Mouse (Mus musculus) liver, postnatal 0 days (tissue): ENCODE data around the gene Camta2. TPM values are rescaled to one million over a fixed set of nuclear protein-coding genes. Genes with fewer than 3 reads are reported as not detected.
A peak's percentile ranks its signal among the peaks of the same experiment; 100 is the strongest.

Source experiments
- ATAC-seq: fragments of 200-750 bp; cut with Nextera tagmentation; 2 replicates; pipeline ENCODE4 v1.8.0; 2017; ENCODE audit warnings: mild to moderate bottlenecking, moderate library complexity
- DNase-seq: peaks from one replicate; pipeline ENCODE4 v3.0.0-alpha.2; 2016
- H3K27ac ChIP-seq: fragments of 300-500 bp; sonication (generic); 2 replicates; pipeline ENCODE4 v1.5.1; 2014; ENCODE audit warnings: antibody characterized with exemption, moderate library complexity, mild to moderate bottlenecking, low read depth
- H3K27me3 ChIP-seq: fragments of 300-500 bp; sonication (generic); 2 replicates; pipeline ENCODE4 v1.6.1; 2014; ENCODE audit warnings: low read length, control low read depth, mixed read lengths; ENCODE audit not compliant: insufficient read depth
- H3K36me3 ChIP-seq: fragments of 300-500 bp; sonication (generic); replicated peaks from 2 replicates; pipeline ENCODE4 v1.6.1; 2014; ENCODE audit warnings: mild to moderate bottlenecking, control low read depth, low read length, moderate library complexity, mixed read lengths; ENCODE audit not compliant: insufficient read depth
- H3K4me1 ChIP-seq: fragments of 300-500 bp; sonication (generic); 2 replicates; pipeline ENCODE4 v1.6.1; 2014; ENCODE audit warnings: antibody characterized with exemption, mild to moderate bottlenecking, control low read depth; ENCODE audit not compliant: insufficient read depth
- H3K4me2 ChIP-seq: fragments of 300-500 bp; sonication (generic); 2 replicates; pipeline ENCODE4 v1.6.1; 2014; ENCODE audit warnings: low read depth, mild to moderate bottlenecking, low read length, moderate library complexity, mixed read lengths
- H3K4me3 ChIP-seq: fragments of 300-500 bp; sonication (generic); 2 replicates; pipeline ENCODE4 v1.5.1; 2014; ENCODE audit warnings: low read depth, low read length
- H3K9ac ChIP-seq: fragments of 300-500 bp; sonication (generic); replicated peaks from 2 replicates; pipeline ENCODE4 v1.6.1; 2014; ENCODE audit warnings: mild to moderate bottlenecking, moderate library complexity
- H3K9me3 ChIP-seq: fragments of 300-500 bp; sonication (generic); 2 replicates; pipeline ENCODE4 v1.6.1; 2016; ENCODE audit warnings: mild to moderate bottlenecking, control low read depth, low read length, mixed read lengths
- CTCF ChIP-seq: sonication (generic); IDR thresholded peaks from 2 replicates; pipeline ENCODE4 v1.5.1; 2016; ENCODE audit warnings: antibody characterized with exemption, low read depth
- EP300 ChIP-seq: IDR thresholded peaks from 2 replicates; pipeline ENCODE4 v1.6.1; 2016; ENCODE audit warnings: antibody characterized with exemption, low read depth, mild to moderate bottlenecking
- WGBS: fragments of 180-500 bp; shearing (Covaris S2); extraction: QIAGEN DNeasy Blood & Tissue Kit; methylation state at CpG from one replicate; pipeline ENCODE4 v1.1.7; 2014; ENCODE audit not compliant: insufficient replicate concordance; 5-methylcytosine and 5-hydroxymethylcytosine counted together
- polyA plus RNA-seq: library from polyadenylated mRNA; unstranded; fragments of >200 nt; fragmentation: Nextera tagmentation; extraction: Ambion mirVana; gene quantifications from 2 replicates; pipeline ENCODE4 v1.2.1, GENCODE M21; 2015

Camta2 gene
- polyA plus RNA-seq, 1 experiment from 2014 or later, result 3.4 TPM

- no peak overlapping the region for H3K4me2 ChIP-seq
- WGBS, result 89% methylated on average over 8 of the region's 8 CpGs
- TF ChIP-seq CTCF, result no peak
- no peak for TF ChIP-seq EP300
Measured at GRCm38 (mm10) chr11:70644564-70645103, 43.3 kb downstream of the Camta2 start.

GRCm38 (mm10) chr11:70643051-70643450 lies 44.9 kb downstream of the Camta2 start:
- no peak for TF ChIP-seq EP300
- TF ChIP-seq CTCF, result no peak
- no peak overlapping the region for H3K27ac ChIP-seq
- H3K9ac ChIP-seq, result no peak overlapping the region
- H3K9me3 ChIP-seq, result no peaks in the 10 kb centered on the region
- no peaks in the 10 kb centered on the region for H3K27me3 ChIP-seq
- no peak for DNase-seq
- no peak overlapping the region for H3K4me2 ChIP-seq
- H3K36me3 ChIP-seq, result peaks cover 17% of the 10 kb centered on the region
- no peak for ATAC-seq
- H3K4me1 ChIP-seq, result peaks cover 35% of the 10 kb centered on the region
- H3K4me3 ChIP-seq, result no peak overlapping the region
- WGBS, result 86% methylated on average over 6 of the region's 6 CpGs

More at GRCm38 (mm10) chr11:70644564-70645103, 43.3 kb downstream of the Camta2 start:
- Histone ChIP-seq H3K27me3 (no peaks in the 10 kb centered on the region), H3K9ac (no peak overlapping the region), H3K4me1 (peaks cover 34% of the 10 kb centered on the region), H3K4me3 (no peak overlapping the region), H3K27ac (no peak overlapping the region), H3K36me3 (peaks cover 24% of the 10 kb centered on the region), H3K9me3 (no peaks in the 10 kb centered on the region)
- DNase-seq, result no peak
- no peak for ATAC-seq

GRCm38 (mm10) chr11:70641241-70641640 lies 46.7 kb downstream of the Camta2 start:
- Histone ChIP-seq H3K4me1 (peaks cover 32% of the 10 kb centered on the region), H3K36me3 (peaks cover 17% of the 10 kb centered on the region), H3K4me3 (no peak overlapping the region), H3K9ac (no peak overlapping the region), H3K4me2 (no peak overlapping the region), H3K27me3 (no peaks in the 10 kb centered on the region), H3K9me3 (no peaks in the 10 kb centered on the region), H3K27ac (no peak overlapping the region)
- ATAC-seq, result no peak
- no peak for DNase-seq
- 68% methylated on average over 7 of the region's 7 CpGs for WGBS
- TF ChIP-seq CTCF (no peak), EP300 (no peak)

- Histone ChIP-seq H3K9ac (no peak overlapping the region), H3K4me1 (peaks cover 23% of the 10 kb centered on the region), H3K27ac (no peak overlapping the region), H3K4me3 (no peak overlapping the region), H3K4me2 (no peak overlapping the region; the same call in 1 of the 2 replicates), H3K9me3 (no peaks in the 10 kb centered on the region), H3K36me3 (peaks cover 12% of the 10 kb centered on the region), H3K27me3 (no peaks in the 10 kb centered on the region)
- DNase-seq (no peak), ATAC-seq (no peak)
- TF ChIP-seq CTCF (no peak), EP300 (no peak)
- 74% methylated on average over 8 of the region's 8 CpGs for WGBS
Measured at GRCm38 (mm10) chr11:70639976-70640375, 47.9 kb downstream of the Camta2 start.

- Histone ChIP-seq H3K4me2 (peak within 1 kb of the TSS; percentile 55), H3K9me3 (no peaks in the 10 kb centered on the region), H3K27ac (peak within 1 kb of the TSS; percentile 80), H3K4me1 (peaks cover 23% of the 10 kb centered on the region), H3K27me3 (no peaks in the 10 kb centered on the region), H3K4me3 (no peak within 1 kb of the TSS), H3K36me3 (peaks cover 3% of the 10 kb centered on the region; the same call in 1 of the 2 replicates), H3K9ac (peak within 1 kb of the TSS; percentile 8)
- ATAC-seq, result peak; percentile 76
- WGBS, result 8% methylated on average over 5 of the region's 5 CpGs
- TF ChIP-seq CTCF (no peak), EP300 (peak; percentile 76)
- no peak for DNase-seq
Measured at GRCm38 (mm10) chr11:70638714-70639278, 49.1 kb downstream of the Camta2 start, which contains the start of gene Gp1ba. Gene Gp1ba, plus strand, starts transcription at chr11:70639122.

GRCm38 (mm10) chr11:70638293-70638692 lies 49.6 kb downstream of the Camta2 start:
- peak; percentile 11; the same call in 1 of the 2 replicates for ATAC-seq
- H3K4me2 ChIP-seq, result peak overlapping the region; percentile 55
- WGBS, result 69% methylated on average over 1 of the region's 1 CpGs

More at GRCm38 (mm10) chr11:70638293-70638692, 49.6 kb downstream of the Camta2 start:
- TF ChIP-seq EP300, result no peak
- H3K9me3 ChIP-seq, result no peaks in the 10 kb centered on the region
- DNase-seq, result no peak
- H3K36me3 ChIP-seq, result no peaks in the 10 kb centered on the region; the same call in 1 of the 2 replicates
- no peaks in the 10 kb centered on the region for H3K27me3 ChIP-seq
- peaks cover 23% of the 10 kb centered on the region for H3K4me1 ChIP-seq
- no peak overlapping the region; the same call in 1 of the 2 replicates for H3K9ac ChIP-seq
- H3K27ac ChIP-seq, result peak overlapping the region; percentile 80
- no peak overlapping the region for H3K4me3 ChIP-seq
